ENCODE assay signal across 20 mouse cellular contexts in the genomic region with DNA sequence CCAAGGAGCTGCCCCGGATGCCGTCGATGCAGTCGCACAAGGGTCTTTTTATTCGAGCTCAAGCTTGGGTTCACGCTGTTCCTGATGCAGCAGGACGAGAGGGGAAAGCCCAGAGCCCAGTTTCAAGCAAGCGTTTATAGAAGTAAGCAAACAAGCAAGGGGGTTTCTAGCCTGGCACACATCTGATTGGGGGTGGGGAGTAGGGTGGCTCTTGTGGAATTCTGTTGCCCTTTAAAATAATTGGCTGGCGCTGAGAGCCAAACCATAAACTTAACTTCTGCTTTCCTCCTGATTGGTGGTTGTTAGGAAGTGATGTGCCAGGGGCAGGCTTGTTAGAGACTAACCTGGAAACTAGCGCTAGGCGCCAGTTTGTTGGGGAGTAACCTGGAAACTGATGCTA. TPM values are rescaled to one million over a fixed set of nuclear protein-coding genes. Genes with fewer than 3 reads are reported as not detected.
DNase-seq lines count a peak whose midpoint lies in the region; ATAC-seq and TF ChIP-seq lines count a peak whose summit lies in the region.
"Had no signal": no experiment of that assay in that cellular context is flagged by ENCODE, and none has a peak within 500 bp of the region (broad histone marks: within the 10 kb centered on the region; RNA-seq: fewer than 3 reads in every experiment).

A gene (minus strand): TSS at position 101 of the 400 bp plus-strand sequence.

- TF ChIP-seq CTCF in testis, adult 2 months (IDR thresholded peaks at IDR 0.05; ENCODE audit: control insufficient read depth, insufficient read depth, insufficient replicate concordance, low read depth, low read length), result no peak

- peaks cover 29% of the 10 kb centered on the region for H3K4me1 ChIP-seq in forebrain, embryonic 10.5 days
- no peaks in the 10 kb centered on the region for H3K4me1 ChIP-seq in forebrain, embryonic 15.5 days
- H3K4me1 ChIP-seq in testis, adult 2 months (ENCODE audit: control insufficient read depth, insufficient read depth, low read length), result peaks cover 6% of the 10 kb centered on the region
- H3K4me1 ChIP-seq in limb, embryonic 10.5 days, result peaks cover 6% of the 10 kb centered on the region; the same call in 1 of the 2 replicates
- no peaks in the 10 kb centered on the region for H3K4me1 ChIP-seq in intestine, embryonic 16.5 days (ENCODE audit: control insufficient read depth, insufficient read depth, low read length)
- H3K4me1 ChIP-seq: heart, embryonic 13.5 days; limb, embryonic 15.5 days had no signal

- no peak for ATAC-seq in forebrain, embryonic 15.5 days (replicated peaks)
- no peak for ATAC-seq in intestine, embryonic 16.5 days
- ATAC-seq: liver, postnatal 0 days had no signal

- 88% methylated on average over 11 of the region's 11 CpGs for WGBS in forebrain, embryonic 10.5 days
- 77% methylated on average over 11 of the region's 11 CpGs for WGBS in forebrain, embryonic 15.5 days
- 92% methylated on average over 11 of the region's 11 CpGs for WGBS in limb, embryonic 10.5 days
- WGBS in intestine, embryonic 16.5 days, result 80% methylated on average over 11 of the region's 11 CpGs

- no peaks in the 10 kb centered on the region for H3K27me3 ChIP-seq in forebrain, embryonic 10.5 days (ENCODE audit: poor library complexity, severe bottlenecking)
- H3K27me3 ChIP-seq in forebrain, embryonic 15.5 days, result no peaks in the 10 kb centered on the region
- H3K27me3 ChIP-seq in testis, adult 2 months (ENCODE audit: control insufficient read depth, insufficient read depth, low read length), result no peaks in the 10 kb centered on the region
- no peaks in the 10 kb centered on the region for H3K27me3 ChIP-seq in limb, embryonic 10.5 days (ENCODE audit: low read depth, poor library complexity, severe bottlenecking)
- no peaks in the 10 kb centered on the region for H3K27me3 ChIP-seq in intestine, embryonic 16.5 days (replicated peaks; ENCODE audit: control insufficient read depth, insufficient read depth, low read length)
- H3K27me3 ChIP-seq: CH12.LX; heart, embryonic 13.5 days; limb, embryonic 15.5 days had no signal

- no peak within 1 kb of the TSS for H3K9ac ChIP-seq in forebrain, embryonic 15.5 days (replicated peaks)
- H3K9ac ChIP-seq in intestine, embryonic 16.5 days (ENCODE audit: low read depth, low read length), result no peak within 1 kb of the TSS
- H3K9ac ChIP-seq: heart, embryonic 13.5 days; limb, embryonic 15.5 days; liver, postnatal 0 days had no signal

- no peak within 1 kb of the TSS for H3K4me3 ChIP-seq in forebrain, embryonic 10.5 days
- H3K4me3 ChIP-seq in forebrain, embryonic 15.5 days, result no peak within 1 kb of the TSS
- peak within 1 kb of the TSS; percentile 68 for H3K4me3 ChIP-seq in testis, adult 2 months (ENCODE audit: control insufficient read depth, low read depth, low read length)
- no peak within 1 kb of the TSS for H3K4me3 ChIP-seq in limb, embryonic 10.5 days
- H3K4me3 ChIP-seq in intestine, embryonic 16.5 days (ENCODE audit: low read length), result no peak within 1 kb of the TSS
- H3K4me3 ChIP-seq: erythroblast, embryonic 14.5 days; heart, embryonic 13.5 days; limb, embryonic 15.5 days had no signal

- H3K27ac ChIP-seq in forebrain, embryonic 10.5 days, result 0 out of 2 replicates have a peak within 1 kb of the TSS, but pooled peaks have one; percentile 48
- no peak within 1 kb of the TSS for H3K27ac ChIP-seq in forebrain, embryonic 15.5 days (replicated peaks)
- H3K27ac ChIP-seq in testis, adult 2 months (ENCODE audit: control insufficient read depth, insufficient read depth, low read depth, low read length), result no peak within 1 kb of the TSS
- no peak within 1 kb of the TSS; the same call in 1 of the 2 replicates for H3K27ac ChIP-seq in limb, embryonic 10.5 days
- no peak within 1 kb of the TSS for H3K27ac ChIP-seq in intestine, embryonic 16.5 days (ENCODE audit: low read length)
- H3K27ac ChIP-seq: heart, embryonic 13.5 days; limb, embryonic 15.5 days had no signal

- no peak for TF ChIP-seq POLR2A in testis, adult 2 months (IDR thresholded peaks at IDR 0.05; ENCODE audit: control insufficient read depth, low read depth, low read length)

- no peak for DNase-seq in forebrain, embryonic 10.5 days (ENCODE audit: extremely low spot score, low spot score)
- DNase-seq in layer of hippocampus, adult 18-20 months (ENCODE audit: low spot score in 2 of 2), result no peak
- DNase-seq in layer of hippocampus, adult 11-12 months (ENCODE audit: low spot score), result no peak
- DNase-seq in testis, postnatal 10 days (ENCODE audit: low spot score), result no peak
- DNase-seq in limb, embryonic 10.5 days (ENCODE audit: low spot score), result no peak
- DNase-seq: adrenal gland, postnatal 14 days; cerebellum, adult 9-10 months; embryo, embryonic 11 days; heart, postnatal 4 days; kidney, adult 9 months; liver, postnatal 0 days; lung, postnatal 4 days; right cerebral cortex, postnatal 14 days had no signal

- H3K9me3 ChIP-seq in forebrain, embryonic 10.5 days, result no peaks in the 10 kb centered on the region
- H3K9me3 ChIP-seq in forebrain, embryonic 15.5 days, result no peaks in the 10 kb centered on the region
- H3K9me3 ChIP-seq in limb, embryonic 10.5 days (replicated peaks), result no peaks in the 10 kb centered on the region
- no peaks in the 10 kb centered on the region for H3K9me3 ChIP-seq in intestine, embryonic 16.5 days (ENCODE audit: control insufficient read depth, low read length)
- H3K9me3 ChIP-seq: heart, embryonic 13.5 days; limb, embryonic 15.5 days had no signal

- H3K36me3 ChIP-seq in forebrain, embryonic 10.5 days (replicated peaks), result no peaks in the 10 kb centered on the region
- no peaks in the 10 kb centered on the region for H3K36me3 ChIP-seq in forebrain, embryonic 15.5 days
- H3K36me3 ChIP-seq in testis, adult 2 months (ENCODE audit: control insufficient read depth, insufficient read depth, low read length), result no peaks in the 10 kb centered on the region
- H3K36me3 ChIP-seq in limb, embryonic 10.5 days, result no peaks in the 10 kb centered on the region
- H3K36me3 ChIP-seq in intestine, embryonic 16.5 days (ENCODE audit: control insufficient read depth, insufficient read depth, low read length), result no peaks in the 10 kb centered on the region
- H3K36me3 ChIP-seq: heart, embryonic 13.5 days; limb, embryonic 15.5 days had no signal

- H3K4me2 ChIP-seq in forebrain, embryonic 15.5 days (replicated peaks), result no peak within 1 kb of the TSS
- H3K4me2 ChIP-seq in intestine, embryonic 16.5 days (ENCODE audit: low read depth, low read length), result no peak within 1 kb of the TSS
- H3K4me2 ChIP-seq: heart, embryonic 13.5 days; limb, embryonic 15.5 days had no signal

RNA-seq across cellular contexts. Expression of the gene that starts here (rescaled TPM):
- 5.0 and 5.4 TPM in 2 replicates for polyA plus RNA-seq in forebrain, embryonic 10.5 days (2016; fragmentation: Nextera tagmentation; extraction: Ambion mirVana)
- polyA plus RNA-seq in forebrain, embryonic 15.5 days (2015; fragmentation: Nextera tagmentation; extraction: Ambion mirVana), result 2.5 and 3.5 TPM in 2 replicates
- 10 to 100 TPM; 11.1 to 14.0 TPM for total RNA-seq in layer of hippocampus, adult 18-20 months (2021)
- polyA plus RNA-seq in testis, adult 2 months (2012; rRNA removed), result 1.4 and 1.5 TPM in 2 replicates
- 3.0 and 3.8 TPM in 2 replicates for polyA plus RNA-seq in limb, embryonic 10.5 days (2016; fragmentation: Nextera tagmentation; extraction: Ambion mirVana)
- polyA plus RNA-seq in intestine, embryonic 16.5 days (2015; fragmentation: Nextera tagmentation; extraction: Ambion mirVana), result 1.3 and 1.6 TPM in 2 replicates
- polyA plus RNA-seq: erythroblast, embryonic 14.5 days; liver, postnatal 0 days had no signal
